Mouse (Mus musculus) T-helper 1 cell (primary cell): ENCODE data around the gene Olfr1445.

Experiments
- in situ Hi-C: fragments of 300-600 bp; cut with MboI, MseI; formaldehyde crosslinking; loops from one replicate; pipeline ENCODE4 v1.15.1; 2025; ENCODE audit warnings: high pct_unique_total_duplicates

Olfr1445 gene

GRCm38 (mm10) chr19:12883555-12883954 is at the start of gene Olfr1445:
Olfr1445 (plus strand) TSS chr19:12883855.
- in situ Hi-C loops = no loop called here

- in situ Hi-C loops = no loop called here
Observed at GRCm38 (mm10) chr19:12838507-12838906, 45.1 kb upstream of the Olfr1445 start.

GRCm38 (mm10) chr19:12846382-12846781 is 37.3 kb upstream of the Olfr1445 start, which contains the start of gene Gm5244:
Gm5244 (plus strand) TSS chr19:12846682.
- in situ Hi-C loops = no loop called here

- in situ Hi-C loops = loop anchor here (25.0 kb wide), 1 partner anchor 620 kb away; the partner anchor contains the start of genes Olfr1432 and Olfr262
Observed at GRCm38 (mm10) chr19:12856983-12857382, 26.7 kb upstream of the Olfr1445 start, which contains the start of gene Olfr1444. Olfr1444 (plus strand) TSS chr19:12857283.

GRCm38 (mm10) chr19:12893424-12893823 is 9.8 kb downstream of the Olfr1445 start, which contains the start of gene Olfr1446:
Olfr1446 (minus strand) TSS chr19:12893524.
- in situ Hi-C loops = no loop called here

GRCm38 (mm10) chr19:12903643-12904042 is 20.0 kb downstream of the Olfr1445 start, which contains the start of gene Olfr1447:
Olfr1447 (minus strand) TSS chr19:12903743.
- in situ Hi-C loops = no loop called here

- in situ Hi-C loops = no loop called here
Observed at GRCm38 (mm10) chr19:12924319-12924718, 40.7 kb downstream of the Olfr1445 start, which contains the start of gene Olfr1448. Olfr1448 (minus strand) TSS chr19:12924419.

- in situ Hi-C loops = no loop called here
Observed at GRCm38 (mm10) chr19:12930540-12930939, 46.9 kb downstream of the Olfr1445 start, which contains the start of gene Olfr1449. Olfr1449 (plus strand) TSS chr19:12930840.
